Mouse (Mus musculus): ENCODE results near the gene Pex14. TPM values are rescaled to one million over a fixed set of nuclear protein-coding genes. Genes with fewer than 3 reads are reported as not detected.
A peak's percentile ranks its signal among the peaks of the same experiment; 100 is the strongest.

The Pex14 gene
- total and polyA plus RNA-seq, 3 experiments: 20.1 to 23.7 (median 21.2) TPM

DNA sequence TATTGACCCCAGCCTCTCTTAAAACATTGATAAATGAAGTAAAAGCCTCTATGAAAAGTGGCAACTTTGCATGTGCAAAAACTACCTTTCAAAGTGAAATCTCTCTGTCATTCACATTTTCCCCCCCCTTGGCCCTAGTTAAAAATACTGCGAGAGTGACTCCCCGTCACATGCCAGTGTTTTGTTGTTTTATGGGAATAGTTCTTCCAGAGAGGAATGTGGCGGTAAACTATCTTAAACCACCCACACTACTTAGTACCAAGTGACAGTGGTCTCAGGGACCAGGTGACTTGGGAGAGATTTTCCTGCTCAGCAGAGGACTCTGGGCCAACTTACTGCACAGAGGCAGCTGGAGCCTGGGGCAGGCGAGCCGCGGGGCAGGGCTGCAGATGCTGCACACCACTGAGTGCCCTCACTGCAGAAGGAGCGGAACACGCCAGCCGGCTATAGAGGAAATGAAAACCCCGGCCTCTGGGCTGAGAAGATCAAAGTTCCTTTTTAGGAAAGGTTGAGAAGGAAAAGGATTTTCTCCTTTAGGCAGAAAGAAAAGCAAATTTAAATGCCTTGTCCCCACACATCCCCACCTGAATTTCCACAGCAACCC lies 50.9 kb downstream of the Pex14 start:
- Histone ChIP-seq H3K27me3 (ENCODE audit: control insufficient read depth, insufficient read depth, low read length) (no peaks in the 10 kb centered on the region), H3K9ac (ENCODE audit: low read depth, low read length) (no peak overlapping the region), H3K4me3 (peak overlapping the region; percentile 22; the same call in 1 of the 2 replicates), H3K79me2 (replicated peaks; ENCODE audit: control insufficient read depth, insufficient read depth, low read length) (no peaks in the 10 kb centered on the region; the same call in 1 of the 2 replicates), H3K36me3 (ENCODE audit: control insufficient read depth, insufficient read depth, low read length) (no peaks in the 10 kb centered on the region), H3K4me1 (ENCODE audit: control insufficient read depth, insufficient read depth, low read length) (peaks cover 11% of the 10 kb centered on the region), H3K27ac (no peak overlapping the region)
- intact Hi-C loops (cut with DNase I): loop anchor here (5.0 kb wide), 3 partner anchors 81 to 246 kb away; partner anchors contain the start of gene Casz1
- WGBS: 36% methylated on average over 10 of the region's 10 CpGs
- no peak for TF ChIP-seq CTCF (IDR thresholded peaks at IDR 0.05)
- TF ChIP-seq POLR2A (IDR thresholded peaks at IDR 0.05; ENCODE audit: insufficient read depth, low read depth, low read length): no peak
- TF ChIP-seq EP300 (IDR thresholded peaks at IDR 0.05; ENCODE audit: insufficient read depth, low read depth, low read length): no peak
- DNase-seq: peak; percentile 40 to 53

DNA sequence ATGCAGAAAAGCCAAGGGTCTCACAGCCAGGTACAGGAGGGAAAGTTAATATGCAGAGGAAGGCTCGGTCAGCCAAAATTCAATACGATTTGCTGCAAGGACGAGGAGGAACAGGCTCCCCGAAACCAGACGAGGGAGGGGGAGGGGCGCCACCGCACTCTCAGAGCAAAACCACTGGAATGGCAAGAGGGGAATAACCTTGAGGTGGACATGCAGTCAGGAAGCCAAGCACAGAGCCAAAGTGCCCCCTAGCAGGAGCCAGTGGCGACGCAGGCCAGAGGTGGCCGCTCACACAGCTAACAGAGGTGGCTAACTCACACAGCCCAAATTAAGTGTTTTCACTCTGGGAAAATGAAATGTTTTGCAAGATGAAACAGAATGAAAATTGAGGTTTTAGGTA lies 52.3 kb downstream of the Pex14 start:
- WGBS: 43% methylated on average over 10 of the region's 10 CpGs
- intact Hi-C loops (cut with DNase I): loop anchor here (2.0 to 5.0 kb wide), 4 partner anchors 80 to 305 kb away; partner anchors contain the start of gene Casz1
- Histone ChIP-seq H3K4me1 (ENCODE audit: control insufficient read depth, insufficient read depth, low read length) (peaks cover 11% of the 10 kb centered on the region), H3K9ac (ENCODE audit: low read depth, low read length) (peak overlapping the region; percentile 41; the same call in 1 of the 2 replicates), H3K27me3 (ENCODE audit: control insufficient read depth, insufficient read depth, low read length) (no peaks in the 10 kb centered on the region), H3K27ac (no peak overlapping the region), H3K4me3 (no peak overlapping the region), H3K79me2 (replicated peaks; ENCODE audit: control insufficient read depth, insufficient read depth, low read length) (no peaks in the 10 kb centered on the region; the same call in 1 of the 2 replicates), H3K36me3 (ENCODE audit: control insufficient read depth, insufficient read depth, low read length) (no peaks in the 10 kb centered on the region)
- peak; percentile 83 for TF ChIP-seq CTCF (IDR thresholded peaks at IDR 0.05)
- no peak for TF ChIP-seq POLR2A (IDR thresholded peaks at IDR 0.05; ENCODE audit: insufficient read depth, low read depth, low read length)
- TF ChIP-seq EP300 (IDR thresholded peaks at IDR 0.05; ENCODE audit: insufficient read depth, low read depth, low read length): peak; percentile 66; the same call in 1 of the 2 replicates
- DNase-seq: peak; percentile 61 to 65

DNA sequence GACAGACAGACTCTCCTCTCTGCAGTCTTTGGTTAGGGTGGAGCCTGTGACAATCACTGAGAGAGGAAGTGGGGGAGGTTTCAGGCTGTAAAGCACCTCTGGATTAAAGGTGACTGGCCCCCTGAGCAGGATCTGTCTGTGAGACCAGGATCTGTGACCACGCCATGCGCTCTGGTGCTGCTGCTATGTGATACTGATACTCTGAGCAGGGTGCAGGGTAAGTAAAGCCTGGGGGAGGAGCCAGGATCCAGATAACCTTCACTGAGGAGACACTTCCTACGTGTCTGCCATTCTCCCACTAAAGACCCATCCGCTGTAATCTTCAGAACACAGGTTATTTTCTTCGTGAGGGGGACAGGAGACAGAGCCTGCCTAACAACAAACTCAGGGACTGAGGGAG lies 53.8 kb downstream of the Pex14 start:
- intact Hi-C loops (cut with DNase I): loop anchor here (2.0 to 5.0 kb wide), 4 partner anchors 79 to 303 kb away; partner anchors contain the start of gene Casz1
- TF ChIP-seq POLR2A (IDR thresholded peaks at IDR 0.05; ENCODE audit: insufficient read depth, low read depth, low read length) (no peak), CTCF (IDR thresholded peaks at IDR 0.05) (no peak), EP300 (IDR thresholded peaks at IDR 0.05; ENCODE audit: insufficient read depth, low read depth, low read length) (no peak)
- DNase-seq: no peak
- no peaks in the 10 kb centered on the region for H3K27me3 ChIP-seq (ENCODE audit: control insufficient read depth, insufficient read depth, low read length)
- H3K9ac ChIP-seq (ENCODE audit: low read depth, low read length): no peak overlapping the region
- H3K4me3 ChIP-seq: no peak overlapping the region
- H3K27ac ChIP-seq: no peak overlapping the region
- peaks cover 11% of the 10 kb centered on the region for H3K4me1 ChIP-seq (ENCODE audit: control insufficient read depth, insufficient read depth, low read length)
- no peaks in the 10 kb centered on the region; the same call in 1 of the 2 replicates for H3K79me2 ChIP-seq (replicated peaks; ENCODE audit: control insufficient read depth, insufficient read depth, low read length)
- H3K36me3 ChIP-seq (ENCODE audit: control insufficient read depth, insufficient read depth, low read length): no peaks in the 10 kb centered on the region
- WGBS: 48% methylated on average over 5 of the region's 5 CpGs

DNA sequence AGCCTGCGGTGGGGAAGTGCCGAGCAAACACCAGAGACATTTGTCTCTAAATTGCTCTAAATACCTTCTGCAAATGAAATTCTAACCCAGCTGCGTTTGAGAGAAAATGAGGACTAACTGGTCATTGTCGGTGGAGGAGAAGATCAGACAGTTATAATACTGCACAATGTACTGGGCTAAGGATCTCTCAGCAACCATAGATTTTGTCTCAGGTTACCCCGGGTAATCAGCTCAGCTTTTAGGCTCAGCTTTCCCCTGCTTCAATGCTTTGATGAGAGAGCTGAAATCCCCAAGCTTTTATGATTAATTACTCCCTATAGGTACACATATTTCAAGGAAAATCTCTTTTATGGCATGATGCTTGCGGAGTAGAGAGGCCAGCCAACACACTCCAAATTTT lies 59.4 kb downstream of the Pex14 start:
- TF ChIP-seq EP300 (IDR thresholded peaks at IDR 0.05; ENCODE audit: insufficient read depth, low read depth, low read length) (no peak), CTCF (IDR thresholded peaks at IDR 0.05) (no peak), POLR2A (IDR thresholded peaks at IDR 0.05; ENCODE audit: insufficient read depth, low read depth, low read length) (no peak)
- Histone ChIP-seq H3K4me3 (no peak overlapping the region), H3K79me2 (replicated peaks; ENCODE audit: control insufficient read depth, insufficient read depth, low read length) (no peaks in the 10 kb centered on the region), H3K36me3 (ENCODE audit: control insufficient read depth, insufficient read depth, low read length) (no peaks in the 10 kb centered on the region), H3K27ac (no peak overlapping the region), H3K9ac (ENCODE audit: low read depth, low read length) (no peak overlapping the region), H3K27me3 (ENCODE audit: control insufficient read depth, insufficient read depth, low read length) (no peaks in the 10 kb centered on the region), H3K4me1 (ENCODE audit: control insufficient read depth, insufficient read depth, low read length) (0 out of 2 replicates have a peak, but pooled peaks cover 3% of the 10 kb centered on the region)
- WGBS: 91% methylated on average over 6 of the region's 6 CpGs
- DNase-seq: no peak
- intact Hi-C loops (cut with DNase I): no loop called here

DNA sequence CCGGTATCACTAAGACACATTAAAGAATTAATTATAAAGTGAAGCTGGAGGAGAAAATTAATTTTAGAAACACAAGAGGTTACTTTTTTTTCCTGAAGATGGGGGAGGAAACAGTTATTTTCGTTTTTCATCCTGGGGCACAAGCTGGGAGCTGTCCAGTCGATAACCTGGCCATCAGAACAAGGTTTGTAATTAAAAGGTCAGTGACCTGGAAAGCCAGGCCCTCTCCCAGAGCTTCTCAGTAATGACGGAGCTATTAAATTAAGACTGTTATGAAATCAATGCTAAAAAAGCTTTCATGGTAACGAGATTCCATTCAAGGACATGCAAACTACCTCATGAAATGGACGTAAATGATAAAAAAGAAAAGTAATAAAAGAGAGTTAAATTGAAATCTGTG lies 62.0 kb downstream of the Pex14 start:
- Histone ChIP-seq H3K4me3 (no peak overlapping the region), H3K36me3 (ENCODE audit: control insufficient read depth, insufficient read depth, low read length) (no peaks in the 10 kb centered on the region), H3K27ac (no peak overlapping the region), H3K27me3 (ENCODE audit: control insufficient read depth, insufficient read depth, low read length) (no peaks in the 10 kb centered on the region), H3K9ac (ENCODE audit: low read depth, low read length) (no peak overlapping the region), H3K4me1 (ENCODE audit: control insufficient read depth, insufficient read depth, low read length) (0 out of 2 replicates have a peak, but pooled peaks cover 3% of the 10 kb centered on the region), H3K79me2 (replicated peaks; ENCODE audit: control insufficient read depth, insufficient read depth, low read length) (no peaks in the 10 kb centered on the region)
- intact Hi-C loops (cut with DNase I): no loop called here
- no peak for DNase-seq
- no peak for TF ChIP-seq CTCF (IDR thresholded peaks at IDR 0.05)
- TF ChIP-seq EP300 (IDR thresholded peaks at IDR 0.05; ENCODE audit: insufficient read depth, low read depth, low read length): no peak
- TF ChIP-seq POLR2A (IDR thresholded peaks at IDR 0.05; ENCODE audit: insufficient read depth, low read depth, low read length): no peak
- WGBS: 67% methylated on average over 6 of the region's 6 CpGs

DNA sequence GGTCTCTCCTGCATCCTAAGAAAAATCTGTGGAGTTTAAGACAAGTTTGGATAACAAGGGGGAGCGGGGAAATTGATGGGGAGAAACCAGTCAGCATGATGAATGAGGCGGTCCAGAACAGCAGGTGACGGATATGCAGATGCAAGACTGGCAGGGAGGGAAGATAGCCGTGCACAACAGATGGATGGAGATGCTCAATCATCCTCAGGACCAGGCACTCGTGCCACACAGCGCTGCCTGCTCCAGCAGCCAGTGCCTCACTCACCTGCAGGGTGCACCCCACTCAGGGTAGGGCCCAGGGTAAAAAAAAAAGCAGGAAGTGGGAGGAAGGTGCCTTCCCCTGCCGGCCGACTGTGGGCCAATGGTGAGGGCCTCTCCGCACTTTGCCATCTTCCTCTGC lies 63.1 kb downstream of the Pex14 start:
- H3K79me2 ChIP-seq (replicated peaks; ENCODE audit: control insufficient read depth, insufficient read depth, low read length): no peaks in the 10 kb centered on the region
- no peak overlapping the region for H3K27ac ChIP-seq
- intact Hi-C loops (cut with DNase I): no loop called here
- 0 out of 2 replicates have a peak, but pooled peaks cover 3% of the 10 kb centered on the region for H3K4me1 ChIP-seq (ENCODE audit: control insufficient read depth, insufficient read depth, low read length)
- no peaks in the 10 kb centered on the region for H3K27me3 ChIP-seq (ENCODE audit: control insufficient read depth, insufficient read depth, low read length)
- H3K9ac ChIP-seq (ENCODE audit: low read depth, low read length): no peak overlapping the region
- WGBS: 86% methylated on average over 9 of the region's 9 CpGs
- no peaks in the 10 kb centered on the region for H3K36me3 ChIP-seq (ENCODE audit: control insufficient read depth, insufficient read depth, low read length)
- no peak for DNase-seq
- no peak overlapping the region for H3K4me3 ChIP-seq
- TF ChIP-seq POLR2A (IDR thresholded peaks at IDR 0.05; ENCODE audit: insufficient read depth, low read depth, low read length): no peak
- no peak for TF ChIP-seq EP300 (IDR thresholded peaks at IDR 0.05; ENCODE audit: insufficient read depth, low read depth, low read length)
- no peak for TF ChIP-seq CTCF (IDR thresholded peaks at IDR 0.05)

Measured in heart, adult 2 months (tissue).